Mouse (Mus musculus) myocyte (in vitro differentiated cells): ENCODE measurements around the gene Pop5. TPM values are rescaled to one million over a fixed set of nuclear protein-coding genes. Genes with fewer than 3 reads are reported as not detected.

Experiments
- H3K27me3 ChIP-seq: one replicate; pipeline ENCODE4 v1.6.1; 2011; ENCODE audit not compliant: control insufficient read depth, insufficient read depth, insufficient read length
- H3K36me3 ChIP-seq: one replicate; pipeline ENCODE4 v1.6.1; 2011; ENCODE audit not compliant: control insufficient read depth, insufficient read depth
- H3K4me2 ChIP-seq: one replicate; pipeline ENCODE4 v1.6.1; 2011; ENCODE audit warnings: low read depth, control low read depth
- H3K4me3 ChIP-seq: one replicate; pipeline ENCODE4 v1.5.1; 2011; ENCODE audit warnings: mild to moderate bottlenecking, control low read depth, moderate library complexity
- H3K79me2 ChIP-seq: one replicate; pipeline ENCODE4 v1.6.1; 2011; ENCODE audit not compliant: control insufficient read depth, insufficient read depth
- H3ac ChIP-seq: one replicate; pipeline ENCODE4 v1.6.1; 2011; ENCODE audit not compliant: control insufficient read depth, insufficient read length
- CEBPB ChIP-seq: IDR thresholded peaks from 2 replicates; pipeline ENCODE4 v1.6.1; 2011; ENCODE audit warnings: mild to moderate bottlenecking, moderate library complexity; ENCODE audit not compliant: poor library complexity, insufficient read depth, severe bottlenecking
- E2F4 ChIP-seq: IDR thresholded peaks from one replicate; pipeline ENCODE4 v1.6.1; 2011; ENCODE audit warnings: mild to moderate bottlenecking, control low read depth, moderate library complexity; ENCODE audit not compliant: insufficient read depth
- MAX ChIP-seq: IDR thresholded peaks from one replicate; pipeline ENCODE4 v1.6.1; 2011; ENCODE audit warnings: low read depth, mild to moderate bottlenecking, control low read depth
- MYOD1 ChIP-seq, 3 experiments: IDR thresholded peaks; one replicate each; pipeline ENCODE4 v1.6.1; 2011; ENCODE audit warnings: control low read depth in 2 of 3, low read depth in 2 of 3, mild to moderate bottlenecking in 2 of 3, moderate library complexity in 1 of 3; ENCODE audit not compliant: insufficient read length in 2 of 3, control insufficient read depth in 1 of 3
- MYOG ChIP-seq, 3 experiments: IDR thresholded peaks; one replicate each; pipeline ENCODE4 v1.6.1; 2011; ENCODE audit warnings: control low read depth in 2 of 3, low read depth in 2 of 3, mild to moderate bottlenecking in 2 of 3; ENCODE audit not compliant: insufficient read length in 2 of 3, control insufficient read depth in 1 of 3, insufficient read depth in 1 of 3
- POLR2A ChIP-seq: IDR thresholded peaks from one replicate; pipeline ENCODE4 v1.6.1; 2011; ENCODE audit warnings: low read depth, mild to moderate bottlenecking, control low read depth, moderate library complexity; ENCODE audit not compliant: insufficient read length
- POLR2AphosphoS2 ChIP-seq: IDR thresholded peaks from one replicate; pipeline ENCODE4 v1.6.1; 2011; ENCODE audit warnings: low read depth, control low read depth; ENCODE audit not compliant: insufficient read length
- REST ChIP-seq: IDR thresholded peaks from one replicate; pipeline ENCODE4 v1.6.1; 2011; ENCODE audit warnings: mild to moderate bottlenecking, control low read depth, moderate library complexity; ENCODE audit not compliant: insufficient read depth, insufficient read length
- SRF ChIP-seq: IDR thresholded peaks from one replicate; pipeline ENCODE4 v1.6.1; 2011; ENCODE audit warnings: low read depth; ENCODE audit not compliant: control insufficient read depth, insufficient read length
- TCF12 ChIP-seq: IDR thresholded peaks from one replicate; pipeline ENCODE4 v1.6.1; 2011; ENCODE audit warnings: mild to moderate bottlenecking, control low read depth; ENCODE audit not compliant: poor library complexity, insufficient read depth, severe bottlenecking
- TCF3 ChIP-seq: IDR thresholded peaks from one replicate; pipeline ENCODE4 v1.6.1; 2011; ENCODE audit warnings: low read depth, control low read depth; ENCODE audit not compliant: insufficient read length
- USF1 ChIP-seq: IDR thresholded peaks from one replicate; pipeline ENCODE4 v1.6.1; 2011; ENCODE audit warnings: low read depth, mild to moderate bottlenecking, control low read depth, moderate library complexity
- polyA plus RNA-seq: library from polyadenylated mRNA; unstranded; fragments of >200 nt; fragmentation: generic; extraction: Trizol; gene quantifications from one replicate; pipeline ENCODE4 v1.2.1, GENCODE M21; 2012; ENCODE audit warnings: missing spikeins

Gene Pop5
- polyA plus RNA-seq, 1 experiment = 82.3 TPM

- no peaks in the 10 kb centered on the region for H3K36me3 ChIP-seq
- no peak for TF ChIP-seq E2F4
- no peak for TF ChIP-seq SRF
- TF ChIP-seq CEBPB = no peak
- TF ChIP-seq TCF12 = no peak
- no peak for TF ChIP-seq POLR2AphosphoS2
- TF ChIP-seq REST = no peak
- TF ChIP-seq MYOD1 (IDR thresholded peaks at IDR 0.05; ENCODE audit: control insufficient read depth in 1 of 3, insufficient read length in 2 of 3, low read depth in 2 of 3) = no peak
- TF ChIP-seq MAX = no peak
- no peak for TF ChIP-seq MYOG (IDR thresholded peaks at IDR 0.05; ENCODE audit: control insufficient read depth in 1 of 3, insufficient read depth in 1 of 3, insufficient read length in 2 of 3, low read depth in 2 of 3)
- TF ChIP-seq USF1 = no peak
- TF ChIP-seq TCF3 = no peak
- no peak for TF ChIP-seq POLR2A
- no peak overlapping the region for H3ac ChIP-seq
- H3K4me3 ChIP-seq = no peak overlapping the region
- peaks cover 74% of the 10 kb centered on the region for H3K79me2 ChIP-seq
- H3K4me2 ChIP-seq = peak overlapping the region; percentile 98
- no peaks in the 10 kb centered on the region for H3K27me3 ChIP-seq
These were observed 34.3 kb downstream of the Pop5 start for GRCm38 (mm10) chr5:115269969-115270368.

- peak overlapping the region; percentile 84 for H3K4me3 ChIP-seq
- peaks cover 52% of the 10 kb centered on the region for H3K79me2 ChIP-seq
- peak overlapping the region; percentile 90 for H3ac ChIP-seq
- no peak for TF ChIP-seq MAX
- no peak for TF ChIP-seq REST
- peak in 1 of 3 experiments; percentile 1 for TF ChIP-seq MYOD1 (IDR thresholded peaks at IDR 0.05; ENCODE audit: control insufficient read depth in 1 of 3, insufficient read length in 2 of 3, low read depth in 2 of 3)
- TF ChIP-seq SRF = no peak
- peak; percentile 21 for TF ChIP-seq POLR2A
- TF ChIP-seq CEBPB = no peak
- H3K27me3 ChIP-seq = no peaks in the 10 kb centered on the region
- no peaks in the 10 kb centered on the region for H3K36me3 ChIP-seq
- H3K4me2 ChIP-seq = peak overlapping the region; percentile 98
These were observed 36.5 kb downstream of the Pop5 start for GRCm38 (mm10) chr5:115271931-115272811.

GRCm38 (mm10) chr5:115272812-115273548 lies 37.3 kb downstream of the Pop5 start, which contains the start of gene Rnf10:
Gene Rnf10, minus strand, starts transcription at chr5:115272898.
- Histone ChIP-seq H3K27me3 (no peaks in the 10 kb centered on the region), H3K4me3 (peak within 1 kb of the TSS; percentile 84), H3K79me2 (peaks cover 46% of the 10 kb centered on the region), H3K36me3 (no peaks in the 10 kb centered on the region), H3K4me2 (peak within 1 kb of the TSS; percentile 98), H3ac (peak within 1 kb of the TSS; percentile 90)
- no peak for TF ChIP-seq MYOD1 (IDR thresholded peaks at IDR 0.05; ENCODE audit: control insufficient read depth in 1 of 3, insufficient read length in 2 of 3, low read depth in 2 of 3)
- TF ChIP-seq POLR2A = peak; percentile 97
- TF ChIP-seq POLR2AphosphoS2 = peak; percentile 94

GRCm38 (mm10) chr5:115273549-115274135 lies 38.0 kb downstream of the Pop5 start:
- Histone ChIP-seq H3K36me3 (no peaks in the 10 kb centered on the region), H3K79me2 (peaks cover 39% of the 10 kb centered on the region), H3ac (no peak overlapping the region), H3K4me2 (no peak overlapping the region), H3K4me3 (no peak overlapping the region), H3K27me3 (no peaks in the 10 kb centered on the region)
- no peak for TF ChIP-seq TCF12
- TF ChIP-seq SRF = no peak
- no peak for TF ChIP-seq TCF3
- no peak for TF ChIP-seq REST
- no peak for TF ChIP-seq MAX
- TF ChIP-seq MYOG (IDR thresholded peaks at IDR 0.05; ENCODE audit: control insufficient read depth in 1 of 3, insufficient read depth in 1 of 3, insufficient read length in 2 of 3, low read depth in 2 of 3) = no peak
- no peak for TF ChIP-seq POLR2AphosphoS2
- TF ChIP-seq E2F4 = no peak
- TF ChIP-seq CEBPB = no peak
- TF ChIP-seq USF1 = no peak
- TF ChIP-seq MYOD1 (IDR thresholded peaks at IDR 0.05; ENCODE audit: control insufficient read depth in 1 of 3, insufficient read length in 2 of 3, low read depth in 2 of 3) = no peak
